Mouse (Mus musculus) lung, postnatal 25 days (tissue): ENCODE measurements around the gene Dnajc11.
A peak's percentile ranks its signal among the peaks of the same experiment; 100 is the strongest.

ENCODE experiments used
- DNase-seq: peaks from one replicate; pipeline ENCODE4 v3.0.0; 2022; ENCODE audit warnings: low spot score

Gene Dnajc11

DNA sequence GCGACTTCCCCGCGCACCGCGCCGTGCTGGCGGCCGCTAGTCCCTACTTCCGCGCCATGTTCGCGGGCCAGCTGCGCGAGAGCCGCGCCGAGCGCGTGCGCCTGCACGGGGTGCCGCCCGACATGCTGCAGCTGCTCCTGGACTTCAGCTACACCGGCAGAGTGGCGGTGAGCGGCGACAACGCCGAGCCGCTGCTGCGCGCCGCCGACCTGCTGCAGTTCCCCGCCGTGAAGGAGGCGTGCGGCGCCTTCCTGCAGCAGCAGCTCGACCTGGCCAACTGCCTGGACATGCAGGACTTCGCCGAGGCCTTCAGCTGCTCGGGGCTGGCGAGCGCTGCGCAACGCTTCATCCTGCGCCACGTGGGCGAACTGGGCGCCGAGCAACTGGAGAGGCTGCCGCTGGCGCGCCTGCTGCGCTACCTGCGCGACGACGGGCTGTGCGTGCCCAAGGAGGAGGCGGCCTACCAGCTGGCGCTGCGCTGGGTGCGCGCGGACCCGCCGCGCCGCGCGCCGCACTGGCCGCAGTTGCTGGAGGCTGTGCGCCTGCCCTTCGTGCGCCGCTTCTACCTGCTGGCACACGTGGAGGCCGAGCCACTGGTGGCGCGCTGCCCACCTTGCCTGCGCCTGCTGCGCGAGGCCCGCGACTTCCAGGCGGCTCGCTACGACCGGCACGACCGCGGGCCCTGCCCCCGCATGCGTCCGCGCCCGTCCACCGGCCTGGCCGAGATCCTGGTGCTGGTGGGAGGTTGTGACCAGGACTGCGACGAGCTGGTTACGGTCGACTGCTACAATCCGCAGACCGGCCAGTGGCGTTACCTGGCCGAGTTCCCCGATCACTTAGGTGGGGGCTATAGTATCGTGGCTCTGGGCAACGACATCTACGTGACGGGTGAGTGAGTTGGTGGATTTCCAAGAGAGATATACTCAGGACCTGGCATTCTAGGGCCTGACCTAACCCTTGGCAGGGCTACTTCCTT, 75.9 kb downstream of the Dnajc11 start:
- DNase-seq: peak; percentile 43

GRCm38 (mm10) chr4:152010091-152010706, 76.7 kb downstream of the Dnajc11 start:
- DNase-seq: peak; percentile 77

GRCm38 (mm10) chr4:152010707-152011134, 77.2 kb downstream of the Dnajc11 start:
- DNase-seq: no peak

DNA sequence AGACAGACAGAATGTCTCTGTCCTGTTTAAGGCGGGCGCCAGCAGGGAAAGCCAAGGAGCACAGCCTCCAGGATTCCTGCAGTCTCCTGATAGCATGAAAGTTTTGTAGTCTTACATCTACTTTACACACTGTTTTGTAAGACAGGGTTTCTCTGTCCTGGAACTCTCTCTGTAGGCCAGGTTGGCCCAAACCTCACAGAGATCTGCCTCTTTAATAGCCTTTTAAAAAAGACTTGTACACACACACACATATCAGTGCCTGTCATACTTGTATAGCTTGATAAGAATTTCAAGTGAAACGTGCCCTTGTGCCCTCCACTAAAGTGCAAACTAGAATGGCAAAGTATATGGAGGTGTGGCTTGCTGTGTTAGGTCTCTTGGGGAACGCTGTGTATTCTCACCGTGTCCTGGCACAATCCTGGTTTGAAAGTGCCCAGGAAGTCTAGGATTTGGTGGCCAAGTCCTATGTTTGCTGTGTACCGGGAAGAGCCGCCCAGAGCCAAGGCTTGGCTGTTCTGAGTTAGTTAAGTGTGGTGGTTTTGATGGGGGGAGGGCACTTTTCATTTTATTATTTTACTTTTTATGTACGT, 77.8 kb downstream of the Dnajc11 start:
- DNase-seq: peak; percentile 67

- DNase-seq: no peak
Measured at GRCm38 (mm10) chr4:152012109-152012508, 78.6 kb downstream of the Dnajc11 start.

GRCm38 (mm10) chr4:152013036-152013813, 79.7 kb downstream of the Dnajc11 start:
- no peak for DNase-seq

- DNase-seq: no peak
Measured at GRCm38 (mm10) chr4:152019073-152019472, 85.6 kb downstream of the Dnajc11 start.

- DNase-seq: no peak
Measured at GRCm38 (mm10) chr4:152020024-152020423, 86.5 kb downstream of the Dnajc11 start.

GRCm38 (mm10) chr4:152021568-152022097, 88.1 kb downstream of the Dnajc11 start:
- DNase-seq: no peak

DNA sequence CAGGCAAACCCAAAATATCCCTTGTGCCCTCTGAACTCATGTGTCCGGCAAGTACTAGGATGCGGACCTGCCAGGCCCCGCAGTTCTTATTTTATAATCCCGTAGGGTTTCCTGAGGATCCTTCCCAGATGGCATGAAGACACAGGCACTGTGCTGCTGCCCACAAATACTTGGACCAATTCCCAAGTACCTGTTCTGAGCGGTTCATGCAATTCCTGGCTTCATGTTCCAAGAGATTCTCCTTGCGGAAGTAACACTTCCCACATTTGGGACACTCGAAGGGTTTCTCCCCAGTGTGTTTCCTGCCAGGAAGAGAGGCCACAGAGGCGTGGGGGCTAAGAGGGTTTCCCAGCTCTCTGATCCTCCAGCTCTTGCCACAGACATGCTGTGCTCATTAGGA, 89.0 kb downstream of the Dnajc11 start:
- DNase-seq: no peak

- peak; percentile 31 for DNase-seq
Measured at GRCm38 (mm10) chr4:152024525-152024924, 91.0 kb downstream of the Dnajc11 start.

- peak; percentile 30 for DNase-seq
Measured at GRCm38 (mm10) chr4:152026751-152027508, 93.4 kb downstream of the Dnajc11 start.

DNA sequence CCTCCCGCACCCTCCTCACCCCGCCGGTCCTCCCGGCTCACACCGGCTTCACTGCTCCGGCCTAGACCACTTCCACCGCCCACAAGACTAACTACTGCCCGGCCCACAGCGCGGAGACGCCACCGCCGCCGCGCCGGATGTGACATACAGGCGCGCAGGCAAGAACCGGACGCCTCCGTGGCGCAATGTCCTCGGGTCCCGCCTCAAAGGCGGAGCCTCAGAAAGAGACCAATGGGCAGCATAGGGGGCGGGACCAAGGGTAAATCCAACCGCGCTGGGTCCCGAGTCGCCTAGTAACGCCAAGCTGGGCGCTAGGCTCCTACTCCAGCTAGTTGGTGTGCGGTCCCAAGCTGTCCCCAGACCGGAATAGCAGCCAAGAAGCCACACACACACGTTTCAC, 94.0 kb downstream of the Dnajc11 start, which contains the start of gene Zbtb48:
Gene Zbtb48 (minus strand): TSS at position 148 of the 400 bp plus-strand sequence.
- peak; percentile 98 for DNase-seq

- DNase-seq: no peak
Measured at GRCm38 (mm10) chr4:152028456-152028855, 95.0 kb downstream of the Dnajc11 start.

DNA sequence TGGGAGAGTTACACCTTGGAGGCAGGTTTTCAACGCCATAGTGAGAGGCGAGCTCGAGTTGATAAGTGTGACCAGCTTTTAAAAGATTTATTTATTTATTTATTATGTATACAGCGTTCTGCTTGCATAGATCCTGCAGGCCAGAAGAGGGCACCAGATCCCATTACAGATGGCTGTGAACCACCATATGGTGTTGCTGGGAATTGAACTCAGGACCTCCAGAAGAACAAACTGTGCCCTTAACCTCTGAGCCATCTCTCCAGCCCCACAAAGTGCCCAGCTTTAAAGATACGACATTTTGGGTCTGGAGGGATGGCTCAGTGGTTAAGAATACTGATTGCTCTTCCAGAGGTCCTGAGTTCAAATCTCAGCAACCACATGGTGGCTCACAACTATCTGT, 95.6 kb downstream of the Dnajc11 start:
- no peak for DNase-seq

DNA sequence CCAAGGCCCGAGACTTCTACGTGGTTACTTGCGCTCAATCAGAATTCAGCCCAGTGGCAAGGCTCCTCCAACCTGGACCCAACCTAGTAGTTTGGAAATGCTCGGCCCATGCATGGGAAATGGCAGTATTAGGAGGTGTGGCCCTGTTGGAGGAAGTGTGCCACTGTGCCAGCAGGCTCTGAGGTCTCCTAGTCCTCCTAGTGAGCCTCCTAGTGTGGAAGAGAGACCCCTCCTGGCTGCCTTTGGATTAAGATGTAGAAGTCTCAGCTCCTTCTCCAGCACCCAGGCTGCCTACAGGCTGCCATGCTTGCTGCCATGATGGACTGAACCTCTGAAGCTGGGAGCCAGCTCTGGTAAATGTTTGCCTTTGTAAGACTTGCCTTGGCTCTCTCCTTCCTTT, 96.5 kb downstream of the Dnajc11 start:
- peak; percentile 48 for DNase-seq
